Mouse (Mus musculus): ENCODE data around the gene Ihh. TPM values are rescaled to one million over a fixed set of nuclear protein-coding genes. Genes with fewer than 3 reads are reported as not detected.

Gene Ihh
- total RNA-seq, 2 experiments from 2014 or later = 0.10 to 0.20 TPM

DNA sequence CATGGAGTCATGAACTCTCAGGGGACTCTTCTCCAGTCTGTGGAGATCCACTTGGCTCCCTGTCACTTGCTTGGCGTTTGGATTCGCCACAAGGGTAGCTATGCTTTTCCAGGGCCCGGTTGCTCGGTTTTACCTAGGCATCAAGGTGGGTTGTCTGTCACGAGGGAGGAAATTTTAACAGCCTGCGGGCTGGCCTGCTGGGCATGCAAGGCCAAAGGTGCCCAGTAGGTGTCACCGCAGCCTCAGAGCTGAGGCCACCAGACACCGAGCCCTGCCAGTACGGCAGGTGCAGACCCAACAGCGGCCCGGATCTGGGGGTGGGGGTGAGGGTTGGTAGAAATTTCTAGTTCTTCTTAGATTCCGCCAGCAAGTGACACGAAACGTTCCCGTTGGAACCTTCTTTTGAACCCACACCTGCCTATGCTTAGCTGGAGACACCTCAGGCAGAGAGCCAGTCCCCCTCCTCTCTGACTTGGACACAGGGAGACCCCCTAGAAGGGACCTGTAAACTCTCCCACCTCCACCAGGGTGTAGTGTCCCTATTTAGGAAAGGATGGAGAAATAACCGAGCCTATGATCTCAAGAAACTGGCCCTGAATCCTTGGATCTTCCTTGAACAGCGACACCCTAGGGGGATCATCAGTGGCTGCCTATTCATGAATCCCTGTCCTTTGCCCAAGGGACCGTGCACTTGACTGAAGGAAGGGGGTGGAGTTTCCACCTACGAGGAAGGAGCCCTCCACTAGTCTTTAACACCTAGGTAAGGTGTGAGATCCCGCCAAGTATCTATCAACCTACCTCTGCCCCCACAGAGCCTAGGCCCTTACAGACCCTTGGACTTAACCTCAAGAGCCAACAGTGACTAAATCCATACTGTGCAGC lies 2.4 kb downstream of the Ihh start:
- intact Hi-C loops (cut with DNase I; ENCODE audit: low total_unique reads) = loop anchor here (5.0 kb wide), 1 partner anchor 68 kb away; no protein-coding TSS in a partner anchor
- DNase-seq = peak; percentile 54

DNA sequence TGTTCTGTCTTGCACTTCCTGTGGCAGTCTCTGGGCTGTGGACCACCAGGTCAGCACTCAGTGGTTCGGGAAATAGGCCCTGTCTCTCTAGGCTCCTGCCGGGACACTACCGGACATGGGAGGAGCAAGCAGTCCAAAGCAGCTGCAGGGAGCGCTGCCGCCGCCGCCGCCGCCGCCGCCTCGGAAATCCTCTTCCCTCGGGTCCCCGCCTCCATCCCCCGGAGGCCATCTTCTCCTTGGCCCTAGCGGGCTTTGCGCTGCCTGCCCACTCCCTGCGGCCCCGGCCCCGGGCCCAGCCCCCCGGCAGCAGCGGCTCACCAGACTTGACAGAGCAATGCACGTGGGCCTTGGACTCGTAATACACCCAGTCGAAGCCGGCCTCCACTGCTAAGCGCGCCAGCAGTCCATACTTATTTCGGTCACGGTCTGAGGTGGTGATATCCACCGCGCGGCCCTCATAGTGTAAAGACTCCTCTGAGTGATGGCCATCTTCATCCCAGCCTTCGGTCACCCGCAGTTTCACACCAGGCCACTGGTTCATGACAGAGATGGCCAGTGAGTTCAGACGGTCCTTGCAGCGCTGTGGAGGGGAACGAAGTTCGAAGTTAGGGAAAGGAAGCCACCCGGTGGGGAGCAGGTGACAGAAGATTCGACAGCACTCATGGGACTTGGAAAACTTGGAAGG lies 3.3 kb downstream of the Ihh start:
- no peak for DNase-seq
- intact Hi-C loops (cut with DNase I; ENCODE audit: low total_unique reads) = loop anchor here (5.0 kb wide), 1 partner anchor 69 kb away; no protein-coding TSS in a partner anchor

DNA sequence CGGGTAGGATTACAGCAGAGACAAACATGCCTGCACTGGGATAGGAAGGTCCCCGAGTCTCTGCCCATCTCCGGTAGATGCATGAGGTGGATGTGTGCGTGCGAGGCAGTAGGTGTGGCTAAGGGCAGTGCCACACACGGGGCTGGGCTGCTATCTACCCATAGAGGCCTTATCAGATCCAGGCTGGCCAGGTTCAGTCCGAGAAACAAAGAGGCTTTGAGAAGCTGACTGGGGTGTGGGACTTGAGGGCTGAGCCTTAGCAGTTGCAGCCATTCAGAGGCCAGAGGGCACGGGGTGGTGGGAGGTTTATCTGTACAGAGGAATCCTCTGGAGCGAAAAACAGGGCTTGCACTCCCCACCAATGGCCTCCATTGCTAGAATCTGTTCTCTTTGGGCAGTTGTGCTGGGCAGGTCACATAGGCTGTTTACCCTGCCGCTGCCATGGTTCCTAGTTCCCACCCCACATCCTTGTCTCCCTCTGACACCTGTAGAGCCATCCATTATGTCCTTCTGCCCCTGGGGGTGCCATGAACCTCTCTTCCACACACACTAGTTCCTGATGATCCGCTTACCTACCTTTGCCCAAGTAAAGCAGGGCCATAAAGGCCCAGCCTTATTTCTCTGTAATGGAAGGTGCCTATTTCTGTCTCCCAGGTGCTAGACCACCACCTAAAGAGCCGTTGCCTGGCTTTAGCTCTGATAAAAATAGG lies 9.7 kb downstream of the Ihh start:
- intact Hi-C loops (cut with DNase I; ENCODE audit: low total_unique reads) = no loop called here
- no peak for DNase-seq

DNA sequence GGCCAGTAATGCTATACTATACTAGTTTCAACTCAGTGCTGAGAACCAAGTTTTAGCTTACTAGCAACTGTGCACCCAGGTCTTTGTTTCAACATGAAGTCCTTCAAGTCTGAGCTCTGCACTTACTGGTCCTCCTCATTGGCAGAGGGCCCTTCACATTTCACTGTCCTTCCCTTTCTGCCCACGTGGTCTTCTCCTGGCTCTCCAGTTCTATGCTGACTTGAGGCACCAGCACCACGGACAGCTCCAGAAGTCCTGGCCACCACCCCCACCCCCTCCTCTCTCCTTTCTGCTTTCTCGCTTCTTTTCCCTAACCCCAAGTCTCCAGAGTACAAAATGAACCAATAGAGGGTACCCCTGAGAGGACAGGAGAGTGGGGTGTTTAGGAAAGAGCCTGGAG lies 11.7 kb downstream of the Ihh start:
- intact Hi-C loops (cut with DNase I; ENCODE audit: low total_unique reads) = no loop called here
- DNase-seq = no peak

DNA sequence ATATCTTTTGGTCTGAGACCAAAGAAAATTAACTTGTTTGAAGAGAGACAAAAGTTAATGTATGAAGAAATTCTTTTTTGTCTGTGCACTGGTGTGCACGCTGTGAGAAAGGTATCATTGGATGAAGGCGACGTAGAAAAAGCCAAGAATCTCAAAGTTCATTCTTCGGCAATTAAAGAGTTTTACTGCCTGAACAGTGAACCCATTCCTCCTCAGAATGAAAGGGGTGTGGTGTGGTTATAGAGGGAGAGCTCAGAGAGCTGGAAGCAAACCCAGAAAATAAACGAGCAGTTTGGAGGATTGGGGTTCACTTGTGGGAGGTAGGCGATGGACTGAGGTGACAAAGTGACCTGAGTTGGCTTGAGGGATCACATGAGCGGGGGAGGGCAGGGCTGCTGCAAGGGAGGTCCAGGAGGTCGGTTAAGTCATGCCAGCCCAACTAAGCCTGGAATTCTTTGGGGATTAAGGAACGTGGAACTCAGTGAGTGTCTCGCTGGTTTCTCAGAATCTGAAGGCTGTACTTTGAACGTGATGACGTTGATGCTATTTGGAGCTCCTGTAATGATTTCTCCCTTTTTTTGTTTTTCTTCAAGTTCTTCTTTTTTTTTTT lies 15.1 kb downstream of the Ihh start:
- intact Hi-C loops (cut with DNase I; ENCODE audit: low total_unique reads) = no loop called here
- no peak for DNase-seq

DNA sequence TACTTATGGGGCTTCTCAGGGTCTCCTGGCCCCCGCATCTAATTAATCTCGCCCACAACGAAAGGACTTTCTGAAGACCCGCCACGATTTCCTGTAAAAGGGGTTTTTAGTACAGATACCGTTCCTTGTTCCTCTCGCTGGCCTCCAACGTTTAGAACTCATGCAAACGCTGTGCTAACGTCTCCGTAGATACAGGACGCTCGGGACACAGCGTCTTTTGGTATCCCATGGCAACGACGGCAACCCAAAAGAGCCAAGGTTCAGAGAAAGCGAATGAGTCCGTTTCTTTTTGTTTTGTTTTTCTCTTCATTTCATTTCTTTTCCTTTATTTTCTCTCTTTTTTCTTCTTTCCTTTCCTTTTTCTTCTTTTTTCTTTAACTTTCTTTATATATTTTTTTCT lies 16.1 kb downstream of the Ihh start, which contains the start of gene Cfap65:
Gene Cfap65, minus strand, starts transcription at position 198 of the 400 bp plus-strand sequence.
- intact Hi-C loops (cut with DNase I; ENCODE audit: low total_unique reads) = no loop called here
- DNase-seq = no peak

DNA sequence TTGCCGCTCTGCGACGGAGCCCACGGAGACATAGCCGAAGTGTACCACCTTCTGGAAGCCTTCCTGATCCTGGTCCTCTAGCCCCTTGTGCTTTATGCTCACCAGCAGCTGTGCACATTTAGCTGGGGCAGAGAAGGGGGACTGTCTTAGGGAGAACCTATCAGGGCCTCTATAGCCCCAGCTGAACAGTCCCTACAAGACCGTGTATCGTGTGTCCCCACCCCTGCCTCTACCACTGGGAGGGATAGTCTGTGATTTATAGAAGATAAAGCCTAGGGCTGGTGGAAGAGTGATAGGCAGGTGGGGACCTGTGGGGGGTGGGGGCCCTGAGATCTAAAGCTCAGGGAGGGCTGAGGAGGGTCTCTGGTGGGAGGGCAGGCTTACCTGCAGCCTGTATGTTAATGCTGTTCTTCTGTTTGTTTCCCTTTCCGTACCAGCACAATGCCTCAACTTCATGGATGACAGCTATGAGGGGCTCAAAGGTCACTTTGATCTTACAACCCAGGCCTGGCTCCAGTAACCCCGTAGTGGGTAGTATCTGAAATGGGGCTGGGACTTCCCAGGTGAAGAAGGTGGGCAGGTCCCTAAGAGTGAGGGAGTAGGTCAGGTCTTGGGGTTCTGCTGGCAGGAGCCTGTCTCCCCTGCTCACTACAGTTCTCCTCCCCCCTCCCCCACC lies 23.7 kb downstream of the Ihh start:
- no peak for DNase-seq
- intact Hi-C loops (cut with DNase I; ENCODE audit: low total_unique reads) = no loop called here

DNA sequence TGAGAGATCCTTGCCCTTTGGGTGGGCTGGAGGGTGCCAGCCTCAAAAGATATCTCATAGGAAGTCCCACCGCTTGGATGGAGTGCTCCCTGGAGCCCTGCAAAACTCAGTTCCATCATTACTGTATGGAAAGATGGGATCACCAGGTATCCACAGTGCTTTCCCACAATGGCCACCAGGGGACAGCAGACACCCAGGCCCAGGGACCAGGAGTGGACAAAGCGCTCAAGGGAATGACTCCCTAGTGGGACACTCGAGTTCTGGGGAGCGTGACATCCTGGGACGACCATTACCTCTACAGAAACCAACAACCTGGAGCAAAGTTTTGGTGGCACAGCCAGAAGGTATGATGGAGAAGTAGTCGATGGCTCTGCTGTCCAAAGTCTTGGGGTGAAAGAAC lies 24.8 kb downstream of the Ihh start:
- no peak for DNase-seq
- intact Hi-C loops (cut with DNase I; ENCODE audit: low total_unique reads) = no loop called here

DNA sequence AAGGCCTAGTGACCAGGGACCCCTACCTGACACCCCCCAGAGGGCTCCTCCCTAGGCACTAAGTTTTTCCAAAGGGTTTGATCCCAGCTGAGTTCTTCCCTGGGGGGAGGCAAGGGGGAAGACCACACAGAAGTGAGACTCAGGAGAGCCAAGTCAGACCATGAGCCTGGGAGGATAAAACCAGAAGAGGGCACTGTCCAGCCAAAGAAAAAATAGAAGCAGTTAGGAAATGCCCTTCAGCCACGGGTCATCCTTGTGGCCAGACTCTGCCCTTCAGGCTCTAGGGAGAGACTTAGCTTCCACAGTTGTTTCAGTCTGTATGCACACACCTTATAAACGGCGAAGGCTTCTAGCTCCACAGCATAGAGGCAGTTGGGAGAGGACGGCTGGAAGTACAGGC lies 27.0 kb downstream of the Ihh start:
- DNase-seq = no peak
- intact Hi-C loops (cut with DNase I; ENCODE audit: low total_unique reads) = no loop called here

DNA sequence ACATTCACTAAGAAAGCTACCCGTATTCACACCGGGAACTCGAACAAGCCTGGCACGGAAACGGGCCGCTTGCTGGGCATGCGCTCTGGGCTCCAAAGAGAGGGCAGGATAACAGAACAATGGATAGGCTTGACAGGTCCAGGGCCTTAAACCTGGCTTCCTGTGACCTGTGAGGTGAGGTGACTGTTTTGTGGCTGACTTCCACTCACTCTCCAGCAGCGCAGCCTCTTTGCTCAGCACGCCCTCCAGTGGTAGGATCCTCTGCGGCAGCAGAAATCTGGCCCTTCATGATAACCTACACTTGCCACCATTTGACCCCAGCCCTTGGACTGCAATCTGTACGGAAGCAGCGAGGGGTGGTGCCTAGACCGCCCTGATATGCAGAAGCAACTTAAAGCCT lies 35.8 kb downstream of the Ihh start:
- intact Hi-C loops (cut with DNase I; ENCODE audit: low total_unique reads) = no loop called here
- DNase-seq = no peak

DNA sequence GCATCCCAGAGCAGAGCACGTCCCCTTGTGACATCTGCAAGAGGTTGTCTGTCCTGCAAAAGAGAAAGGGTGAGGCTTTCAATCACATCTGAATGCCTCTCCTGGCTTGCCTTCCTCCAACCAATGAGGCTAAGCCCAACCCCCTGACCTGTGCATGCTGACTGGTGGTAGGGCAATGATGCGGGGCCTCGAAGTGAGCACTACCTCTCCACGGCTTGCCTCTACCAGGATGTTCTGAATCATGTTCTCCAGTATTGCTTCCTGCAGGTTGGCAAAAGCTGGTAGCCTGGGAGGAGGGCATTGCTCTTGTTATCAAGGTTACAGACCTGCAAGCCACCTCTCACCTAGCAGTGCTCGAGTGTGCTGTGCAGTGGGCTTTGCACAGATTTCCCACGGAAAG lies 49.3 kb downstream of the Ihh start:
- intact Hi-C loops (cut with DNase I; ENCODE audit: low total_unique reads) = no loop called here
- DNase-seq = no peak

DNA sequence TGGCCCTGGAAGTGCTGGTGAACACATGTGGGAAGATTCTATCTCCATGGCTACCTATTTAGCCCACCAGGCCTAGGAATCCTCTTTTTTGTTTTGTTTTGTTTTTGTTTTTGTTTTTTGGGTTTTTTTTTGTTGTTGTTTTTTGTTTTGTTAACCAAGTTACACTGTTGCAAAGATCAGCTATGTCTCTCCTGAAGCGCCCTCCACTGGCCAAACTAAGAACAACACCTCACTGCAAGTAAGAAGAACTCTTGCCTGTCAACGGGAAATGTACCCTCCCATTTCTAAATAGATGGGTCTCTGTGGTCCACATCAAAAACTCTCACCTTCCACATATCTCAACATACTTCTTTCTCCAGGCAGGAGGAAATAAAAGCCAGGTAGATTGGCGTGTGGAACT lies 49.8 kb downstream of the Ihh start:
- no peak for DNase-seq
- intact Hi-C loops (cut with DNase I; ENCODE audit: low total_unique reads) = no loop called here

DNA sequence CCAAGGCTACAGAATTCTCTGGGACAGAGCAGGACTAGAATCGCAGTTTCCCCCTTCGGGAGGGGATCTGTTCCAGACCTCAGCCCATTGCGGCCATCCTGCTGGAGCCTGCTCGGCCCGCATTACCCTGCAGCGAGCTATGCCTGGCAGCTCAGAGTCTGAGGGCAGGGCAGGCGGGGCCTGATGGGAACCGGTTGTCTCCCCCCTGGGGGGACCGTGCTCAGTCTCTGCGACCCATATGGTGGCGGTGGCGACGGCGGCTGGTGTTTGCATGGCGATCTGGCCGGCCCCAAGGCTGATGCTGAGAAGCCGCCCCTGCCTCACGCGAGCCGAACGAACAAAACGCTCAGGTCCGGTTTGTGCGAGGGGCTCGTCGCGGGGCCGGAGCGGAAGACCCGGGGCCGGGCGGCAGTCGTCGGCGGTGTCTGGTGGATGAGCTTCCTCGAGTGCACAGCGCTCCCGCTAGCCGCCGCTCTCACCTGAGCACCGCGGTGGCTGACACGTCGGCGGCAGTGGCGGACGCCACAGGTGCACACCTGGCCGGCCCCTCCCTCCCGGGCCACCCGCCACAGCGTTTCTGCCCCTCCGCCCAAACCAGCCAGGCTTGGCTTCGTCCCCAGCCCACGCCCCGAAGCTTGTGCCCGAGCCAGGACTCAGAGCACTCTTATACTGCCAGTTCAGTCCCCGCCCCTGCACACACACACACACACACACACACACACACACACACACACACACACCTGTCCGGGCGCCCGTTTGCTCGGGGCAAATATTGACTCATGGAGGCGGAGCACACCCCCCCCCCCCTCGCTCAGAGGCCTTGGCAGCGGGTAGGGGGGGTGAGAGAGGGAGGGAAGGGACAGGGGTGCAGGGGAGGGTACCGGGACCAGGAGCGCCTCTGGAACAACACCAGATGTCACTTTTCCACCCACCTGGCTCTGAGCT lies 50.9 kb downstream of the Ihh start:
- intact Hi-C loops (cut with DNase I; ENCODE audit: low total_unique reads) = no loop called here
- no peak for DNase-seq

DNA sequence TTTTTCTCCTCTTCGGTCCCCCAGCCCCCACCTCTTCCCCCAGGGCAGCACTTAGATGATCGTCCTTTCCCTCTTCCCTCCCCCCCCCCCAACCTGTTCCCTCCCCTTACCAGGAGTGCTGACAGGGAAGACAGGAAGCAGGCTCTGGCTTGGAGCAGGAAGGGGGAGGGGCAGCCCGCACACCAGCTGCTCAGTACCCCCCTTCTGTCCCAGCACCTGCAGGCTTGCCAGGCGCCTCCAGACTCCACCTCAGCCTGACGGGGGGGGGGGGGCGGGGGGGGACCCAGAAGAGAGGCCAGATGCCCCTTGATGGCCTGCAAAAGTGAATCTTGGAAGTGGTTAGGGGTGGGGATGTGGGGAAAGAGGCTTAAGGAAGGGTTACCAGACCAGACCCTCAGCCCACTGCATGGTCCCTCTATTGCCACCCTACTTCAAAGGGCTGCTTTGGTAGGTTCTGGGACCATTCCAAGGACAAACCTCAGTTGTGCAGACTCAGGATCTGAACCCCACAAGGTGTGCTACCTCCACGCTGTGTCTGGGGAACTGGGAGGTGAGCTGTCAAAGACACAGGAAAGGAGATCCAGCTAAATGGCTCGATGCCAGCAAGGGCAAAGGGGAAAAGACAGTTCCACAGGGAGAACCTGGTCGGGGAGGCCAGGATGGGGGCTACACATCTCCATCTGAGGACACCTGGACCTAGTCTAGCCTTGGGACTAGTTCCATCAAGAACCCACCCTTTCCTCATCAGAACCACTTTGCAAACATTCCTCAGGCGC lies 52.6 kb downstream of the Ihh start:
- DNase-seq = no peak
- intact Hi-C loops (cut with DNase I; ENCODE audit: low total_unique reads) = no loop called here

DNA sequence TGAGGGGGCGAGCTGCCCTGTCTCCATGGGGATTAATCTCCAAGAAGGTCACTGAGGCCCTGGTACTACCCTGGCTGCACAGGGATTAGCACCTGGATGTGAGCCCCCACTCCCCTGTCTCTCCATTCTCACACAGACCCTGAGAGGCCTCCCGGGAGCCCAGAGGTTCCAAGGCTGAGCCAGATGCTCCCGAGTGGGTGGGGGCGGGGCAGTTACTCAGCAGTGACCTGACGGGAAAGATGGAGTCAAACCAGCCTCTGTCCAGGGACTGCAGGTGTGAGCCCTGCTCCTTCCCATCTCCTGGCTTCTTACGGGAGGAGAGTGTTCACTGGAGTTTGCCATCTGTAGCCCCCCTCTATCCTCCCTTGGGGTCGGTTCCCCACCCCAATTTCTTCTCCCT lies 53.5 kb downstream of the Ihh start:
- no peak for DNase-seq
- intact Hi-C loops (cut with DNase I; ENCODE audit: low total_unique reads) = no loop called here
